Mouse (Mus musculus) E14TG2a.4 (cell line): ENCODE measurements around the gene Rpl18.

Experiments used
- CTCF ChIP-seq: conservative IDR thresholded peaks from 2 replicates; pipeline ENCODE4 v1.5.1; 2014; ENCODE audit warnings: low read length
- NANOG ChIP-seq: IDR thresholded peaks from 2 replicates; pipeline ENCODE4 v1.6.1; 2014; ENCODE audit warnings: borderline replicate concordance, low read length, mixed read lengths
- POU5F1 ChIP-seq: IDR thresholded peaks from 2 replicates; pipeline ENCODE4 v1.6.1; 2014; ENCODE audit warnings: low read length, borderline replicate concordance

DNA sequence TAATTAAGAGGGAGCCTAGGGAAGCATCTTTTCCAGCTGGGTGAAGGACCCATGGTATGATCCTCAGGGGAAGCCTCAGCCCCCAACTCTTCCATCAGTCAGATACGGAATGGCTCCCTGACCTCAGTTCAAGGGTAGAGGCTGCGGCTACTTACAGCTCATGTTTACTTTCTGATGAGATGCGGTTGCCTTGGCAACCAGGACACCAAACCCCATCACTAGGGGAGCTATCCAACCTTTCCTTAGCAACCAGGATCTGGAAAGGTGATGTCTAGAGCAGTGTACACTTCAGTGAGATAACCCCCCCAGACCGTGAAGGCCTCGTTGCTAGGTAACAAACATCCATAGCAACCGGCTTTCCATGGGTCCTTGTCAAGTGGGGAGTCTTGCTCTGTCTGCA, 6.2 kb upstream of the Rpl18 start:
- TF ChIP-seq NANOG (no peak), CTCF (no peak), POU5F1 (no peak)
